Mouse (Mus musculus): ENCODE measurements around the gene Dennd1a. TPM values are rescaled to one million over a fixed set of nuclear protein-coding genes. Genes with fewer than 3 reads are reported as not detected.

Gene Dennd1a
- polyA plus RNA-seq, 1 experiment from 2014 or later: 10.3 TPM

- Histone ChIP-seq H3K27ac (ENCODE audit: low read depth, low read length) (no peak overlapping the region), H3K36me3 (ENCODE audit: control insufficient read depth, insufficient read depth) (no peaks in the 10 kb centered on the region), H3K4me1 (replicated peaks; ENCODE audit: control insufficient read depth, insufficient read depth, low read length) (0 out of 2 replicates have a peak, but pooled peaks cover 4% of the 10 kb centered on the region), H3K9me3 (ENCODE audit: control insufficient read depth) (no peaks in the 10 kb centered on the region), H3K4me2 (replicated peaks; ENCODE audit: low read depth) (no peak overlapping the region), H3K27me3 (replicated peaks; ENCODE audit: control insufficient read depth, insufficient read depth, low read length) (no peaks in the 10 kb centered on the region), H3K4me3 (ENCODE audit: low read depth, low read length) (no peak overlapping the region), H3K9ac (ENCODE audit: low read depth, low read length) (no peak overlapping the region)
- ATAC-seq: no peak
- WGBS: 24% methylated on average over 2 of the region's 2 CpGs
- no peak for TF ChIP-seq CTCF (IDR thresholded peaks at IDR 0.05; ENCODE audit: low read depth)
These were observed 82.5 kb downstream of the Dennd1a start for GRCm38 (mm10) chr2:38204696-38205095.

GRCm38 (mm10) chr2:38198072-38198471 lies 89.1 kb downstream of the Dennd1a start:
- 95% methylated on average over 1 of the region's 1 CpGs for WGBS
- Histone ChIP-seq H3K36me3 (ENCODE audit: control insufficient read depth, insufficient read depth) (no peaks in the 10 kb centered on the region), H3K27me3 (replicated peaks; ENCODE audit: control insufficient read depth, insufficient read depth, low read length) (no peaks in the 10 kb centered on the region), H3K4me3 (ENCODE audit: low read depth, low read length) (no peak overlapping the region), H3K4me1 (replicated peaks; ENCODE audit: control insufficient read depth, insufficient read depth, low read length) (no peaks in the 10 kb centered on the region), H3K4me2 (replicated peaks; ENCODE audit: low read depth) (no peak overlapping the region), H3K9me3 (ENCODE audit: control insufficient read depth) (no peaks in the 10 kb centered on the region), H3K9ac (ENCODE audit: low read depth, low read length) (no peak overlapping the region), H3K27ac (ENCODE audit: low read depth, low read length) (no peak overlapping the region)
- TF ChIP-seq CTCF (IDR thresholded peaks at IDR 0.05; ENCODE audit: low read depth): no peak
- ATAC-seq: no peak

GRCm38 (mm10) chr2:38196199-38197060 lies 90.8 kb downstream of the Dennd1a start:
- Histone ChIP-seq H3K9me3 (ENCODE audit: control insufficient read depth) (no peaks in the 10 kb centered on the region), H3K36me3 (ENCODE audit: control insufficient read depth, insufficient read depth) (no peaks in the 10 kb centered on the region), H3K4me1 (replicated peaks; ENCODE audit: control insufficient read depth, insufficient read depth, low read length) (no peaks in the 10 kb centered on the region), H3K27me3 (replicated peaks; ENCODE audit: control insufficient read depth, insufficient read depth, low read length) (no peaks in the 10 kb centered on the region), H3K27ac (ENCODE audit: low read depth, low read length) (no peak overlapping the region), H3K9ac (ENCODE audit: low read depth, low read length) (no peak overlapping the region), H3K4me2 (replicated peaks; ENCODE audit: low read depth) (0 out of 2 replicates have a peak overlapping the region, but pooled peaks have one; percentile 25), H3K4me3 (ENCODE audit: low read depth, low read length) (no peak overlapping the region)
- ATAC-seq: no peak
- TF ChIP-seq CTCF (IDR thresholded peaks at IDR 0.05; ENCODE audit: low read depth): no peak
- 49% methylated on average over 9 of the region's 9 CpGs for whole genome bisulfite sequencing

GRCm38 (mm10) chr2:38192007-38192406 lies 95.2 kb downstream of the Dennd1a start:
- Histone ChIP-seq H3K4me3 (ENCODE audit: low read depth, low read length) (no peak overlapping the region), H3K27me3 (replicated peaks; ENCODE audit: control insufficient read depth, insufficient read depth, low read length) (no peaks in the 10 kb centered on the region), H3K4me1 (replicated peaks; ENCODE audit: control insufficient read depth, insufficient read depth, low read length) (no peaks in the 10 kb centered on the region), H3K27ac (ENCODE audit: low read depth, low read length) (no peak overlapping the region), H3K4me2 (replicated peaks; ENCODE audit: low read depth) (no peak overlapping the region), H3K36me3 (ENCODE audit: control insufficient read depth, insufficient read depth) (no peaks in the 10 kb centered on the region), H3K9me3 (ENCODE audit: control insufficient read depth) (no peaks in the 10 kb centered on the region), H3K9ac (ENCODE audit: low read depth, low read length) (no peak overlapping the region)
- WGBS: 94% methylated on average over 1 of the region's 1 CpGs
- TF ChIP-seq CTCF (IDR thresholded peaks at IDR 0.05; ENCODE audit: low read depth): no peak
- ATAC-seq: no peak

GRCm38 (mm10) chr2:38191601-38192000 lies 95.6 kb downstream of the Dennd1a start:
- Histone ChIP-seq H3K9ac (ENCODE audit: low read depth, low read length) (no peak overlapping the region), H3K27ac (ENCODE audit: low read depth, low read length) (no peak overlapping the region), H3K9me3 (ENCODE audit: control insufficient read depth) (no peaks in the 10 kb centered on the region), H3K4me2 (replicated peaks; ENCODE audit: low read depth) (no peak overlapping the region), H3K36me3 (ENCODE audit: control insufficient read depth, insufficient read depth) (no peaks in the 10 kb centered on the region), H3K4me1 (replicated peaks; ENCODE audit: control insufficient read depth, insufficient read depth, low read length) (no peaks in the 10 kb centered on the region), H3K4me3 (ENCODE audit: low read depth, low read length) (no peak overlapping the region), H3K27me3 (replicated peaks; ENCODE audit: control insufficient read depth, insufficient read depth, low read length) (no peaks in the 10 kb centered on the region)
- TF ChIP-seq CTCF (IDR thresholded peaks at IDR 0.05; ENCODE audit: low read depth): no peak
- ATAC-seq: no peak

GRCm38 (mm10) chr2:38186438-38186837 lies 100.8 kb downstream of the Dennd1a start:
- Histone ChIP-seq H3K27me3 (replicated peaks; ENCODE audit: control insufficient read depth, insufficient read depth, low read length) (no peaks in the 10 kb centered on the region), H3K9me3 (ENCODE audit: control insufficient read depth) (no peaks in the 10 kb centered on the region), H3K27ac (ENCODE audit: low read depth, low read length) (no peak overlapping the region), H3K9ac (ENCODE audit: low read depth, low read length) (no peak overlapping the region), H3K36me3 (ENCODE audit: control insufficient read depth, insufficient read depth) (no peaks in the 10 kb centered on the region), H3K4me3 (ENCODE audit: low read depth, low read length) (no peak overlapping the region), H3K4me2 (replicated peaks; ENCODE audit: low read depth) (no peak overlapping the region), H3K4me1 (replicated peaks; ENCODE audit: control insufficient read depth, insufficient read depth, low read length) (no peaks in the 10 kb centered on the region)
- no peak for ATAC-seq
- TF ChIP-seq CTCF (IDR thresholded peaks at IDR 0.05; ENCODE audit: low read depth): peak; percentile 61
- WGBS: 85% methylated on average over 2 of the region's 2 CpGs
